Mouse (Mus musculus) ovary, postnatal 10 days (tissue): ENCODE results near the gene Cnnm4.
"Not testable (repeated sequence)": the region's sequence is repeated elsewhere in the genome, so short reads cannot be mapped to it uniquely, and the experiment has no call there.

Source experiments
- DNase-seq: peaks from one replicate; pipeline ENCODE4 v3.0.0; 2022; ENCODE audit warnings: low spot score

The Cnnm4 gene

DNA sequence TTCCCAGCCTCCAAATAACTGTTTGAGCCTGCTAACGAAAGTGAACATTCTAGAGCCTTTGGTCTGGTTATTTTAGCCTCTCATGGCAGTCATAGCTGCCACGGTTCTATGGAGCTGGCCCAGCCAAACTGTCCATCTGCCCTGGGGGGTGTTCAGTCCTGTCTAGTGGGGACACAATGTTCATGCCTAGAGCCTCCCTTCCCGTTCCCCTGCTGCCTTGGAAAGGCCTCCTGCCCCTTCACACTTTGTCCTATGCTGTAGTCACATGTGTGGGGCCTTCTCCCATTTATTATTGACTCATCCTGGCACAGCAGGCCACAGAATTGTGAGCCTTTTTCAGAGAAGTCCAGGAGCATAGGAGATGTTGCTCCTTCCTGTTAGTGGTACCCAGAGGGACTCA is 46.8 kb downstream of the Cnnm4 start:
- DNase-seq = no peak

DNA sequence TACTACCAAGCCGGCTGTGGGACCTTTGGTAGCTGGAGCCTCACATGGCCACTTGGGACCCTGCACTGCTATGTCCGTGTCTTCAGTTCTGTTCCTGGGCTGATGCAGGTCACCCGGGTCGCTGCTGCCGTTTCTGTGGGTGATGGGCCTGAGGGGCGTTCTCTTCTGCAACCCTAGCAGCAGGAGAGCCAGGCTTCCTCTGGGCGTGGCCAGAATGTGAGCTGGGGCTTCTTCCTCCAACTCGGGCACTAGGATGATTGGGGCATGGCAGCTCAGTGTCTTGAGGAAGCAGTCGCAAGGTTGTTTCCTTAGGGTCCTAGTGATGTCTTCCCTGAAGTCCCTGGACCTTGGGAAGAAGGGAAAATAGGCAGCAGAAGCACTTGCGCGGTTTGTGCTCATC is 48.2 kb downstream of the Cnnm4 start:
- no peak for DNase-seq

DNA sequence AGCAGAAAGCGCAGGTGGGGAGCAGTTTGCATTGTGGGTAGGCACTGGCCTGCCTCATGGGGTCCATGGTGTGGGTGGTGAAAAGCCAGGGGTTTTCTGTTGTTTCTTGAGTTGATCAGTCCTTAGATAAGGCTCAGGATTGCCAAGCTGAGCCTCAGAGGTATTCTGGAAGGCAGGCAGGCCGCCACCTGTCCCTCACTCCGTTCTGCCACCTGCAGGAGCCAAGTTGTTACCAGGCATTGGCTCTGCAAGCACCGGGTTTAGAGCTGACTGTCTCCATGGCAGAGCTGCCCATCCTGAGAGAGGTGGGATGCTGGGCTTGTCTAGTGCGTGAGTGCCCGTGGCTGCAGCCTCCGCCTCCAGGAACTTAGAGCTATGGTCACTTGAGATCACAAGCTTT is 50.8 kb downstream of the Cnnm4 start:
- no peak for DNase-seq

DNA sequence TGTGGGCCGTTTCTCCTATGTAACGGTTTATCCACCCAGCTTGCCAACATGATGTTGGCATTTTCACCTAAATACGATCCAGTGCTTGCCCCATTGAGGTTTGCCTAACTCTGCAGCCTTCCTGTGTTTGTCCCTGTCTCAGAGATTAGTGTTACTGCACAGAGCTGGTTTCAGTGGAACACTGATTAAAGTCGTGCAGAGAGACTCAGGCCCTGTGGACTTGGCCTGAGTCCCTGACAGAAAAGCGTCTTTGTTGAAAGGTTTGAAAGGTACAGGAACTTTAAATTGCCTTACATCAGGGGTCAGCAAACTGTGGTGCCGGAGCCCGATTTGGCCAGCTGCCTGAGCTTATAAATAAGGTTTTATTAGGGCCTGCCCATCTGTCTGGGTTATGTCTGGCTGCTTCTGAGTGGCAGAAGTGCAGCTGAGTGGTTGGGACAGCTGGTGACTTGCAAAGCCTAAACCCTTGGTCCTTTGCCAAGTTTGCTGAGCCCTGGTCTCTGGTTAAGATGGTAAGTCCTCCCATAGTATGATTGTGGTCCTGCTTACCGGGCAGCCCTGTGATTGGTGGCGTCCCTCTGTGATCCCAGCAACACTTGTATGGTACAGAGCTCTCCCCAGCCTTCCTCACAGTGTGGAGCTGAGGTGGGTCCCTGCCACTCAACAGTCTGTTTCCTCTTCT is 52.1 kb downstream of the Cnnm4 start:
- no peak for DNase-seq

DNA sequence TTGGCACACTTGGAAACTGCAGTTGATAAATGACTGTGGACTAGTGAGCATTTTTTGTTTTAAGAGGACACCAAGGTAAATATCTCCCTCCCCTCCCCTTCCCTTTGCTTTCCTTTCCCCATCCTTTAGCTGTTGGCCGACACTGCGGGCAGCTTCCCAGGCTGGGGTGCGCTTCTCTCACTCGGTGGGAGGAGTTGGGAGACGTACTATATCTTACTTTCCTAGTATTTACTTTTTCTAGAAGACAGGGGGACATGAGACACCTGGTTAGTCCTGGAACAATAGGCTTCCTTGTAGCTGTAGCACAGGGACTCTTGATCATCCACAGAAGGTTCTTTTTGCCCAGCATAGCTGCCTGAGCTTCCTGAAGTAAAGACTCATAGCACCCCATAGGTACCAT is 52.6 kb downstream of the Cnnm4 start:
- DNase-seq = no peak

DNA sequence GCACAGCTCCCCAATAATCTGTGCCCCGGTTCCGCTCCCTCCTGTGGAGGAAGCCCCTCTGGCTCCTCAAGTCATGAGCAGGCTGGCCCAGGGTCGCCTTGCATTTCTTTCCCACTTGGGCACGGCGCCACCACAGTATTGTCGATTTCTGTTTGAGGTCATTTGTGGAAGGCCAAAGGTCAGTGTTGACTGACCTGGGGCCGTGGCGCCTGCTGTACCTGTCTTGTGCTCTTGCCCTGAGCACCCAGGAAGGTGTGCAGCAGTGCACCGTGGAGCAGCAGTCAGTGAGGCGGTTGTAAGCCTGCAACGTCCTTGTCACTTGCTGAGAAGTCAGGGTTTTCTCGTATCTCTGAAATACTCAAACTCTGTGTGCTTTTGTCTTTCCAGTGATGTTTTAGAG is 54.4 kb downstream of the Cnnm4 start:
- no peak for DNase-seq

DNA sequence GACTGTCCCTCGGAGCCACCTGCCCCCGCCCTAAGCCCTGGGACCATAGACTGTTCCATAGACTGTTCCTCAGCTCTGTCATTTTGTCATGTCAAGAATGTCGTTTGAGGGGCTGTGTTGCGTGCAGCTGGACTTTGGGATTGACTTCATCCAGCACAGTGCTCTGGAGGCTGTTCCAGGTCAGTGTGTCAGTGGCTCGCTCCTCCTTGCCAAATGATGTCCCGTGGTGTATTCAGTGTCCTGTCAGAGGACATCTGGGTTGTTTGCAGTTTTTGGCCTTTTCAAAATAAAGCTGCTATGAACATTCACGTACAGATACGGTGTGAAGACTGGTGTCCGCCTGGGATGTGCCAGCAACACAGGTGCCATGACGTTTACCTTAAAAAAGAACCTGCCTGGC is 55.5 kb downstream of the Cnnm4 start:
- no peak for DNase-seq

DNA sequence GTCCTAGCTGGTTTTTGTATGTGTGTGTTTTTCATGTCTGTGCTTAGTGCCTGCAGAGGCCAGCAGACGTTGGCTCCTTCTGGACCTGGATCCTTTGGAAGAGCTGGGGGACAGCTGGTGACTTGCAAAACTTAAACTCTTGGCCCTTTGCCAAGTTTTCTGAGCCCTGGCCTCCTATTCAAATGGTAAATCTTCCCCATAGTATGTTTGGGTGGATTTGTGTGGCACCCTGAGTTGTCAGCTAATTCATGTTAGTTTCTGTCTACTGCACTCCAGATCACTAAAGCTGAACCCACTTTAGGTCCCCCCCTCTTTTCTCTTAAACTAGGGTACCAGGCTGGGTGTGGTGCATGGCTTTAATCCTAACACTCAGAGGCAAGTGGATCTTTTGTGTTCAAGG is 56.9 kb downstream of the Cnnm4 start:
- DNase-seq = no peak

DNA sequence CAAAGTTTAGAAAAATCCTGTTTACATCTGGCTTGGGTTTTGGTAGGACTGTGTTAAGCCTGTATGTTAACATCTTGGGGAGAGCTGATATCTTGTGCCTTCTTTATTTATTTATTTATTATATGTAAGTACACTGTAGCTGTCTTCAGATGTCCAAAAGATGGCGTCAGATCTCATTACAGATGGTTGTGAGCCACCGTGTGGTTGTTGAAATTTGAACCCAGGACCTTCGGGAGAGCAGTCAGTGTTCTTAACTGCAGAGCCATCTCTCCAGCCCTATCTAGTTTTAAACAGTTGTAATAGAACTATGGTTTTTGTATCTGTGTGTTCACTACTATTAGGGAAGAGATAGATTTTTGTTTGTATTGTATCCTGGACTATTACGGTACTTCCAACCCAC is 57.9 kb downstream of the Cnnm4 start:
- no peak for DNase-seq

DNA sequence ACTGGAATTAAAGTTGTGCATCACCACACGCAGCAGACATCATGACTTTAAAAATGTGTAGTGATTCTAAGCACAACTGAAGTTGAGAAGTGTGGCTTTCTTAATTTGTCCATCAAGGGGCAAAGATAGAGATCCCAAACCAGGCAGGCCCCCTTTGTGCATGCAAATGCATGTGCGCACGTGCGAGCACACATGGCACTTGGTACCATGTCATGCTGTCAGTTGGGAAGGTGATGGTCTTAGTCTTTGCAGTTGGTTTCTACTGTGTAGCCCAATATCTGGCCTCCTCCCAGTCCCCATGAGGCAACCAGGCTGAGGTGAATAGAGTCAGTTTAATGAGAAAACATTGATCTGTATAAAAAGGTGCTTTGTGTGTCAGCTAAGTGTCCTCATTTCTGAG is 58.5 kb downstream of the Cnnm4 start:
- DNase-seq = no peak

DNA sequence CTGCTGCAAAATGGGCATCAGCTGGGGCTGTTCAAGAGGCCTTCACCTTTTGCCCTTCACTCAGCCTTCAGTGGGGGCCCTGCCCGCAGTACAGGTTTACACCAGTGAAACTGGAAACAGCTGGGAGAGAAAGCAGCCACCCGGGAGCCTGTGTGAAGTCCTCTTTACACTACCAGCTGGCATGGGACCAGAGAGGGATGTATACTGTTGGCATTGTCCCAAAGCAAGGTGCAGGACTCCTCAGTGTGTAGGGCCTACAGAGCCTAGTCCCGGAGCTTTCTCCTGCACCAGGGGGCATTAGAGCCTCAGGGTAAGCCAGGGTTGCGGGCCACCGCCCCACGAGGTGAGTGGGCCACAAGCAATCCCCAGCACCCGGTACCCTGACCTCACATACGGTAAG is 59.1 kb downstream of the Cnnm4 start:
- DNase-seq = no peak

DNA sequence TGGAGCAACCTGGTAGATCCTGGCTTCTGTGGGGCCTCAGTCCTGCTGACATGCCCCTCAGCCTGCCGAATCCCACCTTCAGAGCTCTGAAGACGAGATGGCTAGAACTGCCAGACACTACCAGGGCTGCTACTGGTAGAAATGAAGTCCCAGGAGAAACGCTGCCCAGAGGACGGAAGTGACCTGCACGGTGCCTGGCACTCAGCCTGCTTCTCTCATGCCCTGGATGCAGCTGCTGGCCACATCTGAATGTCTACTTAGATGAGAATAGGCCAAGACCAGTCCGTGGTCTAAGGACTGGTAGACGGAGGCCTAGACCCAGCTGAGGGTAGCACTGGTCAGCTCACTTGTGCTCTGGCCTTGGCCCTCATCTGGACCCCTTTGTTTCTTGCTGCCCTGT is 59.5 kb downstream of the Cnnm4 start:
- no peak for DNase-seq

DNA sequence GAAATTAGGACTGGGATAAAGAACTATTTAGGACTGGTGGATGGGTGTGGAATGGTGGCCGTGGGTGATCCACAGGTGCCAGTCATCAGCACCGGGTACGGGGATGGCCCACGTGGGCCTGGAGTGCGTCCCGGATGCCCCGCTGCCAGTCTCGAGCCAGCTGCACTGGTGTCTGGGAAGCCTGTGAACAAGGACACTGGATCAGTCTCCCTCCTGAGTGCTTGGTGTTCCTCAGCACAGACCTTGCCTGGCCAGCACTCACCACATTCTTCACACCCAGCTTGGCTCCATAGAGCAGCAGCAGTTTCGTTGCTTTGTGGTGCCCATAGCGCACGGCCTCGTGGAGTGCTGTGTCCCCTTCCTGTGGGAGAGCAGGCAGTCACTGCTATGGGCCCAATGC is 60.0 kb downstream of the Cnnm4 start:
- DNase-seq = no peak

DNA sequence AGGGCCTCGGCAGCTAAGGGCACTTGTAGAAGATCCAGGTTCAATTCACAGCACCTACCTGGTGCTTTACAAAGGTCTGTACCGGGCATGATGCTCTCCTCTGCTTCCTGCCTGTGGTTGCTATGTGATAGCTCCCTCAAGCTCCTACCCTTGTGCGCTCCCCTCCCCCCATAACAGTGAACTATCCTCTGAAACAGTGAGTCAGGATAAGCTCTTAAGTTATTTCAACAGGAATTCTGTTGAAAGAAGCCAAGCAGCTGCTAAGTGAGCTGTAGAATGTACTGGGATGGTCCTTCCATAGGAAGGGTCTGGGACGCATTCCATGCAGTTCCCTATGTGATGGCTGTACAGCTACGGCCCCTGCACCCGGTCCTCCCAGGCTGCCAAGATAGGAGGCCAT is 62.1 kb downstream of the Cnnm4 start:
- no peak for DNase-seq

DNA sequence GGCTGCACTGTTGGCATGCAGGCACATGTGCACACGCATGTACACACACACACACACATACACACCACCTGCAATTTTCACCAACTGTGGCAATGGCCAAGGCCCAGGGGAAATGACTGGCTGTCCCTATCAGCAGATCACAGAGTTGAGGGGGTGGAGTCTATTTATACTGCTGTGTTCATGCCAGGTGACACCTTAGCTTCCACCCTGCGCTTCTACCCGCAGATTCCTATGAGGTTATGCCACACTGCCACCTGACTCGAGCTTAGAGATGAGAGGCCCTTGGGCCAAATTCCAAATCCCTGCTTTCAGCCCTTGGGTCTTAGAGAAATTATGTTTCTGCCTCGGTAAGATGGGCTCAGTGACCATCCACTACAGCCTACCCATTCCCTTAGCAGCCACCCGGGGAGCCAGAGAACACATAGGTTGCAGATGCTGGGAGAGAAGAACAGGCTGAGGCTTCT is 63.2 kb downstream of the Cnnm4 start:
- DNase-seq = no peak

DNA sequence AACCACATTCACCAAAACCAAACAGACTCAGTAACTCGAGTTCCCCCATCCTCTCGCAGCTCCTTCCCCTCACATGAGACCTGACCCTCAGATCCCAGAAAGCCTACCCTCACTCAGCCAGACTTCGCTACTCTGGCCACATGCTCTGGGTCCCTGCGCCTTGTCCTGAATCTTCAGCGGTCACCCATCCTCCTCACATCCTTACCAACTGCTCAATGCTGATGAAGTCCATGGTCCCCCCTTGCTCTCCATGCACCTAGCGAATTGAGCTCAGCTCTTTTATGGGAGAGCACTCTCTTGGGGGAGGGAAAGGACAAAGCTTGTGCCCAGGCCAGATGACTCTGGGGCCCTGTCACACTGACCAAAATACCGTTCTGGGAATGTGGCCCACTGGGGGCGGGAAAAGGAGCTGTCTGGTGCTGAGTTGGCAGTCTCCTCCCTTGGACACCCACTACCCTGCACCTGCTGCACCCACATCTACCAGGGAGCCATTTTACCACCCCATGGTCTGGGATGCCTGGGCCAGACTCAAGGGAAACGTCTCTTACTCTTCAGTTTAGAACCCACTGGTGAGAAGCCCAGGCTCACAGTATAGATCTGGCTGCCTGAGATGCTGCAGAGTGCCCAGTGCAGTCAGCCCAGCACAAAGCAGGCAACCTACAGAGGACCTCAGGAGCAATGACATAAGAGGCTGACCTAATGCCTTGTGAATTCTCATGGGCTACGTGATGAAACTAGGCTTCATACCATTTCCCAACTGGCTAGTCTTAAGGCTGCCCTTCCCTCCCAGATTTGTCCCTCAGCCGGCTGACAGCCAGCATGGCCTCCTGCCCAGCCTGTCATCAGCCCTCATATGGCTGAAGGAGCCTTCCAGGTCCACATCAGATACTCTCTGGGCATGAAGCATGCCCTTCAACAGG is 64.3 kb downstream of the Cnnm4 start:
- no peak for DNase-seq

DNA sequence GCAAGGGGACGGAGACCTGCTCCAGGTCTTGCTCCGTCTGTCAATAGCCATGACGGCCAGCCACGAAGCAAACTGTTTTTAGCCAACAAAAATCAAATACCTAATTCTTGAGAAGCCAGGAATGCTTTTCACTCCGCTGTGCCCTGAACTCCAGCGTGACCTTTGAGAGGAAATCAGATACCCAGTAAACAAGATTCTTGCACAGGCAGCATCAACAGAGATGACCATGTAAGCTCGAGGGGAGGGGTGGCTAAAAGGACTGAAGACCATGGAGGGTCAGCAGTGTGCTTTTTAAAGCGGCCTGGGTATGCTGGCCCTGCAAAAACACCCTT is 64.9 kb downstream of the Cnnm4 start:
- DNase-seq = no peak

DNA sequence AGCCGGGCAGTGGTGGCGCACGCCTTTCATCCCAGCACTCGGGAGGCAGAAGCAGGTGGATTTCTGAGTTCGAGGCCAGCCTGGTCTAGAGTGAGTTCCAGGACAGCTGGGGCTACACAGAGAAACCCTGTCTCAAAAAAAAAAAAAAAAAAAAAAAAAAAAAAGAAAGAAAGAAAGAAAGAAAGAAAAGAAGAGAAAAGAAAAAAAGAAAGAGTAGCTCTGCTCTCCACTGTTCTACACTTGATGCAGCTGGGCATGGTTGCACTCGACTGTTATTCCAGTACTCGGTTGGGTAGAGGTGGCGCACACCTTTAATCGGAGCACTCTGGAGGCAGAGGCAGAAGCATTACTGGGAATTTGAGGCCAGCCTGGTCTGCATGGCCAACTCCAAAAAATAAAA is 65.4 kb downstream of the Cnnm4 start, which contains the start of gene Ankrd23:
Gene Ankrd23 (minus strand): TSS at position 101 of the 400 bp plus-strand sequence.
- DNase-seq = not testable (repeated sequence)

DNA sequence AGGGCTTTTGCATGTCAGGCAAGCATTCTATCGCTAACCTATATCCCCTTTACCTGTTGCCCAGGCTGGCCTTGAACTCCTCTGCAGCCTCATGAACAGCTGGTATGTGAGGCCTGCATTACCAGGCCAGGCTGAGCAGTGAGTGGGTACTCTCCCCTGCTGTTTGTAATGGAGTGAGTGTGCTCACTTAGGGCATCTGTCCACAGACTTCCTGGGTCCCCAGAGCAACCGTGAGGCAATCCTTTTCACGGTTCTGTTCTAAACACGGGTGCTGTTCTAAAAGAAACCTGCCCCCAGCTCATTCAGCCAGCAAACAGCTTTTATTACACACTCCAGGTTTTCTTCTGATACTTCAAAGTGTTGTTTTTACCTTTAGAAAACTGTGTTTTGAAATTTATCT is 67.3 kb downstream of the Cnnm4 start:
- DNase-seq = no peak

DNA sequence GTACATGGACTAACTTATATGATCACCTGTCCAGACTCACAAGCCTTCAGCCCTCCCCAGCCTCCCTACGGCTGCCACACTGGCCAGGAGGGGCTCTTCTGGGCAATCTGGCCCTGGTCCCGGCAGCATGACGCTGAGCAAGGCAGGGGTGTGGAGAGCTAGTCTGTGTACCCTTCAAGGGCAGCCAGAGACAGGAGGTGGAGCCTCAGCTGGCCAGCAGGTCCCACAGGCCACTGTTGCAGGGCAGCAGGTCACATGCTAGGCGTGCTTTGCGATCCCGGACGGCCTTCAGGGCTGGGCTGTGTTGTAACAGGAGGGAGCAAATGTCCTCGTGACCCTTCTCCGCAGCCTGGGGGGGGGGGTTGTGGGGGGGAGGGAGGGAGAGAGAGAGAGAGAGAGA is 67.8 kb downstream of the Cnnm4 start, which contains the start of gene Gm42417:
Gene Gm42417 (minus strand): TSS at position 244 of the 400 bp plus-strand sequence.
- no peak for DNase-seq

DNA sequence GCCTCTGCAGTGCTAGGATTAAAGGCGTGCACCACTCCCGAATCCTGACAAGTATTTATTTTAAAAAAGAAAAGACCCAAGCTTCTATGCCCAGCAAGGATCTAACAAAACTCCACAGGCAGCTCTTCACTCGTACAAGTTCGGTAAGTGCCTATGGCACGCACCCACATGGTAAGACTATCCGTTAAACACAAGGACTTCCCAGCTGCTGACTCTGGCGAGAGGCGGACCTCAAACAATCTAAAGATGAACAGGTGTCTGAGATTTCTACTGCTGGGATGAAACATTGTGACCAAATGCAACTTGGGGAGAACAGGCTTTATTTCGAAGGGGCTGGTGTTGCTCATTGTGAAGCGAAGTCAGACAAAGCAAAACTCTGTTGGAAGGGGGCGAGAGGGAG is 68.7 kb downstream of the Cnnm4 start:
- no peak for DNase-seq

DNA sequence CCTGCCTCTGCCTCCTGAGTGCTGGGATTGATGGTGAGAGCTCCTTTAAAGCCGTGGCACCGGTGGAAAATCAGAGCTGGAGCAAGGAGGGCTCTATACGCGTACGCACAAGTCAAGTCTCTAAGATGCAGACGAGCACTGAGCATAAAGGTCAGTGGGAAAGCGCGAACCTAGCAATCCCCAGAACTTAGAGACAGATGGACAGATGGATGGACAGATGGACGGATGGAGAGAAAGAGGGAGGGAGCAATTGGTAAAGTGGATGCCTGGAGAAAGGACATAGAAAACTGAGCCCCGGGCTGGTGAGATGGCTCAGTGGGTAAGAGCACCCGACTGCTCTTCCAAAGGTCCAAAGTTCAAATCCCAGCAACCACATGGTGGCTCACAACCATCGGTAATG is 69.4 kb downstream of the Cnnm4 start:
- DNase-seq = no peak

DNA sequence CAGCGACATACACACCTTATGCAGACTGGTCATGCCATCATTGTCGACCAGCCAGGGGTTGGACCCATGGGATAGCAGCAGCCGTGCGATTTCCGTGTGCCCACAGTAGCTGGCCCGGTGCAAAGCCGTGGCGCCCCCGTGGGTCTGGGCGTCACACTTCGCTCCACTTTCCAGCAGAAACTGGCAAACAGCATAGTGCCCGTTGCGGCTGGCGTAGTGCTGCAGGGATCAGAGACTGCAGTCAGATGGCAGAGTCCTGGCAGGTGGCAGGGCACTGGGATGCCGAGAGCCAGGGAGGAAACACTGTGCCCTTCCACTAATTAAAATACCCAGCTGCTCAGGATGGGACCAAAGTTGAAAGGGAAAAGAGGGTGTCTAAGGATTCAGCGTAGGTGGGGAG is 70.4 kb downstream of the Cnnm4 start:
- DNase-seq = no peak

DNA sequence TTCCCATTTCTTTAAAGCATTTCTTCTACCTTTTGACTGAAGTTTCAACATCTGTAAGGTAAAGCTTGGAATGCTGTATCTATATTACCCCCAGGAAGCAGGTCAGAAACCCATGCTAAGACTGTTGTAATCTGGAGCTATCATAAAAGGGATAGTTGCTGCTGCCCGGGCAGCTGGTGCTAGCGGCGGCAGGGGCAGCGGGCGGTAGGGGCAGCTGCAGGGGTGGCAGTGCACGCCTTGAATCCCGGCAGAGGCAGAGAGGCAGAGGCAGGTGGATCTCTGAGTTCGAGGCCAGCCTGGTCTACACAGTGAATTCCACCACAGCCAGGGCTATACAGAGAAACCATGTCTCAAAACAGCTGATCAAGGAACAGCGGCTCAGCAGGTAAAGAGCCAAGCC is 71.5 kb downstream of the Cnnm4 start:
- DNase-seq = no peak
